Mouse (Mus musculus) kidney, adult 2 months (tissue): ENCODE data around the gene Xpo4.

Experiments
- CTCF ChIP-seq: fragments of 200-500 bp; conservative IDR thresholded peaks from 2 replicates; pipeline ENCODE4 v1.5.1; 2011; ENCODE audit warnings: low read depth, mild to moderate bottlenecking, control low read depth, low read length, moderate library complexity, mixed read lengths; ENCODE audit not compliant: insufficient read depth, insufficient read length
- POLR2A ChIP-seq: fragments of 200-500 bp; IDR thresholded peaks from one replicate; pipeline ENCODE4 v1.6.1; 2011; ENCODE audit warnings: low read depth, low read length, control low read depth

DNA sequence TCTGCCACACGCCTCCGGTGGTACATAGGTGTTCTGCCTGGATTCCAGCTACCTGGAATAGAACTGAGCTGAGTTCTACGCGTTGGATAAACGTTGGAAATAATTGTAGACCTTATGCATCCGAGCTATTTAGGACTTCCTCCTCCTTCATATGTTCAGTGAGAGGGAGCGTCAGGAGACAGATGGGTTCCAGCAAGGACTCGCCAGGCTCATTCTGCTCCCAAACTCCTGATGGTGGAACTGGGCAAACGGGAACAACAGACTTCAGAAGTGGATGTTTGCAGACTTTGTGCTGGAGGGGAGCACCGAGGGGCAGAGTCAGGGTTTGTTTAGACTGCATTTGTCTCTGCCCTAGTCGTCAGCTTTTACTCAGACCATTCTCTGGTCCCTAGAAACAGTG is 124.5 kb downstream of the Xpo4 start:
- TF ChIP-seq CTCF (no peak), POLR2A (no peak)
